In the genomic region with DNA sequence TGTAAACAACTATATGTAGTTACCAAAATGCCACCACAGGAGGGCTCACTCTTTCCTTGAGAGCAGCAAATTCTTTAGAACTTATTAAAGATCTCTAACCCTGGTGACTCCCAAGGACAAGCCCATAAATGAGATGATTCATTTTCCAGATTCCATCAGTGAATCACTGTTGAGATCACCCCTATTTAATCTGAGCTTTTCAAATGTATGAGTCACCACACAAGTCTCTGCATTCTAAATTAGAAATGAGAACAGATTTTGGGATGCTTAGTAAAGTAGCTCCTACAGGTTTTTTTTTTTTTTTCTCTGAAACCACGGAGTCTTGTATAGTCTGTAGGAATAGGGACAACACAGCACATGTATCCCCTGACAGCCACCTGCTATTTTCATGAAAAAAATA, we compare ENCODE assay signal across 11 mouse cellular contexts.
DNase-seq lines count a peak whose midpoint lies in the region.
"Had no signal": no experiment of that assay in that cellular context is flagged by ENCODE, and none has a peak within 500 bp of the region (broad histone marks: within the 10 kb centered on the region; RNA-seq: fewer than 3 reads in every experiment).

No protein-coding gene starts in this region.

- intact Hi-C loops in left cerebral cortex, postnatal 4 days (cut with DNase I): no loop called here

- peak; percentile 3 to 20 for DNase-seq in adrenal gland, postnatal 36 days
- DNase-seq in adrenal gland, postnatal 4 days (ENCODE audit: low spot score in 2 of 2): no peak
- peak; percentile 9 to 49 for DNase-seq in left cerebral cortex, adult 9 months (ENCODE audit: low spot score in 2 of 2)
- no peak for DNase-seq in left cerebral cortex, postnatal 4 days
- DNase-seq in Muller cell, postnatal 12 days (ENCODE audit: inconsistent ontology term): peak; percentile 96
- peak; percentile 62 for DNase-seq in telencephalon, adult 2 months (ENCODE audit: low read depth, low spot score)
- no peak for DNase-seq in cerebellum, adult 18-20 months
- DNase-seq: cerebellum, postnatal 25 days; gastrocnemius, adult 2 months; heart, adult 11 months; midbrain, embryonic 14.5 days had no signal

Comparison
In these comparisons a context has a peak if more than half of its experiments do, and no peak if none do; other contexts are left out.
1. DNase-seq: peak in adrenal gland, postnatal 36 days (2 of 2), left cerebral cortex, adult 9 months (2 of 2), Muller cell, postnatal 12 days (single experiment) and telencephalon, adult 2 months (single experiment); none in adrenal gland, postnatal 4 days (0 of 2), left cerebral cortex, postnatal 4 days (single experiment) and cerebellum, adult 18-20 months (0 of 2).